Mouse (Mus musculus) liver, postnatal 0 days (tissue): ENCODE results near the gene Atp5b.

Experiments used
- CTCF ChIP-seq: sonication (generic); IDR thresholded peaks from 2 replicates; pipeline ENCODE4 v1.5.1; 2016; ENCODE audit warnings: antibody characterized with exemption, low read depth
- EP300 ChIP-seq: IDR thresholded peaks from 2 replicates; pipeline ENCODE4 v1.6.1; 2016; ENCODE audit warnings: antibody characterized with exemption, low read depth, mild to moderate bottlenecking

GRCm38 (mm10) chr10:128097587-128097971 lies 14.5 kb downstream of the Atp5b start:
- no peak for TF ChIP-seq CTCF
- TF ChIP-seq EP300: no peak
